Mouse (Mus musculus) left cerebral cortex, postnatal 10 days (tissue): ENCODE results near the gene Fam187a. TPM values are rescaled to one million over a fixed set of nuclear protein-coding genes. Genes with fewer than 3 reads are reported as not detected.

Source experiments
- total RNA-seq, 2 experiments: library from RNA; stranded (reverse); gene quantifications; 2 replicates each; pipeline ENCODE4 v1.2.3; 2021

Gene Fam187a
- total RNA-seq, 2 experiments from 2014 or later = not detected

Other genes starting within 250 kb of the Fam187a start
- gene Meioc, start 221.5 kb upstream of the Fam187a start, total RNA-seq = not detected
- 10 to 100 TPM; 27.2 to 32.5 TPM for gene Ccdc43, start 187.4 kb upstream of the Fam187a start, total RNA-seq
- gene Adam11, start 123.7 kb upstream of the Fam187a start, total RNA-seq = 100 to 1,000 TPM; 109 to 114 TPM
- 10 to 100 TPM; 19.7 to 26.1 TPM for gene Gjc1, start 65.5 kb upstream of the Fam187a start, total RNA-seq
- 1 to 10 TPM; 7.9 to 8.1 TPM for gene Higd1b, start 49.3 kb upstream of the Fam187a start, total RNA-seq
- gene Eftud2, start 4.2 kb upstream of the Fam187a start, total RNA-seq = 100 to 1,000 TPM; 101 to 102 TPM
- gene Ccdc103, start 4.0 kb upstream of the Fam187a start, total RNA-seq = 1 to 10 TPM; 1.3 to 1.6 TPM
- gene Gfap, start 15.7 kb downstream of the Fam187a start, total RNA-seq = 100 to 1,000 TPM; 109 to 117 TPM
- 1 to 10 TPM; 1.2 to 1.9 TPM for gene Kif18b, start 40.0 kb downstream of the Fam187a start, total RNA-seq
- 10 to 100 TPM; 19.7 to 23.9 TPM for gene C1ql1, start 61.5 kb downstream of the Fam187a start, total RNA-seq
- gene Nmt1, start 143.0 kb downstream of the Fam187a start, total RNA-seq = 10 to 100 TPM; 82.8 to 83.1 TPM
- gene Dcakd, start 143.2 kb downstream of the Fam187a start, total RNA-seq = 10 to 100 TPM; 97.2 to 97.4 TPM
- gene Plcd3, start 216.5 kb downstream of the Fam187a start, total RNA-seq = 10 to 100 TPM; 15.1 to 16.4 TPM
- gene Acbd4, start 216.5 kb downstream of the Fam187a start, total RNA-seq = 10 to 100 TPM; 70.0 to 80.0 TPM
- gene Hexim1, start 231.1 kb downstream of the Fam187a start, total RNA-seq = 10 to 100 TPM; 31.8 to 33.9 TPM
- gene Hexim2, start 247.3 kb downstream of the Fam187a start, total RNA-seq = 10 to 100 TPM; 20.1 to 20.7 TPM